Mouse (Mus musculus): ENCODE measurements around the gene Slc35a3.

DNA sequence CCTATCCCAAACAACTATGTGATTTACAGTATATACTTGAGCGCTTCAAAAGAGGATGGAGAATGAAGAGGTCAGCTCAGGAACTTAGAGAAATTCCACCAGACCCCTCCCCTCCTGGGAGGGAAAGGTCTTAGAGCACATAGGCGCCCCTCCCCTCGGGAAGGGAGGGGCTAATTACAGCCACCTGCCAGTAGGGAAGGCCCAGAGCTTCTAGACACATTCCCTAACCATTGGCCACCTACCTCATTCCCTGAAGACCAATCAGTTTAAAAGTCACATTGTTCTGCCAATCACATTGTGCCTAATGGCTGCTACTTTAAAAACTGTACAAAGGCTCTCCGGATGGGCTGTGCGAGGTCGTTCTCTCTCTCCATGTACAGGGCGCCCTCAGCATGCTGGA, 90.0 kb downstream of the Slc35a3 start:
- TF ChIP-seq POLR2A (IDR thresholded peaks at IDR 0.05; ENCODE audit: insufficient read length, low read depth): no peak
- TF ChIP-seq TCF12 (IDR thresholded peaks at IDR 0.05; ENCODE audit: insufficient read depth, poor library complexity, severe bottlenecking): no peak
- TF ChIP-seq CEBPB (IDR thresholded peaks at IDR 0.05; ENCODE audit: insufficient read depth, poor library complexity, severe bottlenecking): no peak
- TF ChIP-seq POLR2AphosphoS2 (IDR thresholded peaks at IDR 0.05; ENCODE audit: insufficient read length, low read depth): no peak
- no peak for TF ChIP-seq REST (IDR thresholded peaks at IDR 0.05; ENCODE audit: insufficient read depth, insufficient read length)
- no peak for TF ChIP-seq MYOG (IDR thresholded peaks at IDR 0.05; ENCODE audit: control insufficient read depth in 1 of 3, insufficient read depth in 1 of 3, insufficient read length in 2 of 3, low read depth in 2 of 3)
- no peak for TF ChIP-seq TCF3 (IDR thresholded peaks at IDR 0.05; ENCODE audit: insufficient read length, low read depth)
- TF ChIP-seq MAX (IDR thresholded peaks at IDR 0.05; ENCODE audit: low read depth): no peak
- TF ChIP-seq E2F4 (IDR thresholded peaks at IDR 0.05; ENCODE audit: insufficient read depth): no peak

All from myocyte (in vitro differentiated cells).